Comparison of ENCODE assay signal across 10 mouse cellular contexts in genomic region chr4:121028659-121029392, GRCm38 (mm10). TPM values are rescaled to one million over a fixed set of nuclear protein-coding genes. Genes with fewer than 3 reads are reported as not detected.
DNase-seq lines count a peak whose midpoint lies in the region; ATAC-seq lines count a peak whose summit lies in the region.
"Had no signal": no experiment of that assay in that cellular context is flagged by ENCODE, and none has a peak within 500 bp of the region (broad histone marks: within the 10 kb centered on the region; RNA-seq: fewer than 3 reads in every experiment).

No protein-coding gene starts in this region.

- H3K9me3 ChIP-seq in forebrain, embryonic 11.5 days (ENCODE audit: control insufficient read depth, low read length): no peaks in the 10 kb centered on the region
- no peaks in the 10 kb centered on the region for H3K9me3 ChIP-seq in forebrain, embryonic 15.5 days
- H3K9me3 ChIP-seq: limb, embryonic 12.5 days; stomach, embryonic 15.5 days had no signal

- H3K9ac ChIP-seq in forebrain, embryonic 11.5 days (ENCODE audit: low read length): no peak overlapping the region
- H3K9ac ChIP-seq in forebrain, embryonic 15.5 days (replicated peaks): no peak overlapping the region
- H3K9ac ChIP-seq: limb, embryonic 12.5 days; stomach, embryonic 15.5 days had no signal

- WGBS in forebrain, embryonic 11.5 days: 24% methylated on average over 14 of the region's 14 CpGs
- WGBS in forebrain, embryonic 15.5 days: 26% methylated on average over 14 of the region's 14 CpGs

- no peak overlapping the region for H3K27ac ChIP-seq in forebrain, embryonic 11.5 days (ENCODE audit: low read depth, low read length)
- no peak overlapping the region for H3K27ac ChIP-seq in forebrain, embryonic 15.5 days (replicated peaks)
- H3K27ac ChIP-seq: limb, embryonic 12.5 days; stomach, embryonic 15.5 days had no signal

- H3K4me1 ChIP-seq in forebrain, embryonic 11.5 days (replicated peaks; ENCODE audit: control insufficient read depth, insufficient read depth, low read length): no peaks in the 10 kb centered on the region
- H3K4me1 ChIP-seq in forebrain, embryonic 15.5 days: no peaks in the 10 kb centered on the region
- H3K4me1 ChIP-seq: limb, embryonic 12.5 days; stomach, embryonic 15.5 days had no signal

- H3K36me3 ChIP-seq in forebrain, embryonic 11.5 days (ENCODE audit: control insufficient read depth, insufficient read depth, low read length): no peaks in the 10 kb centered on the region
- no peaks in the 10 kb centered on the region for H3K36me3 ChIP-seq in forebrain, embryonic 15.5 days
- H3K36me3 ChIP-seq: limb, embryonic 12.5 days; stomach, embryonic 15.5 days had no signal

- no peak overlapping the region for H3K4me3 ChIP-seq in forebrain, embryonic 11.5 days (ENCODE audit: low read depth, low read length)
- H3K4me3 ChIP-seq in forebrain, embryonic 15.5 days: no peak overlapping the region
- H3K4me3 ChIP-seq: limb, embryonic 12.5 days; stomach, embryonic 15.5 days had no signal

- peak; percentile 7; the same call in 1 of the 2 replicates for ATAC-seq in forebrain, embryonic 11.5 days (replicated peaks; ENCODE audit: low FRiP score)
- no peak for ATAC-seq in forebrain, embryonic 15.5 days (replicated peaks)

- H3K4me2 ChIP-seq in forebrain, embryonic 11.5 days (ENCODE audit: low read depth, low read length, severe bottlenecking): no peak overlapping the region
- no peak overlapping the region for H3K4me2 ChIP-seq in forebrain, embryonic 15.5 days (replicated peaks)
- H3K4me2 ChIP-seq: limb, embryonic 12.5 days; stomach, embryonic 15.5 days had no signal

- no peaks in the 10 kb centered on the region for H3K27me3 ChIP-seq in forebrain, embryonic 11.5 days (ENCODE audit: control insufficient read depth, insufficient read depth, low read length)
- H3K27me3 ChIP-seq in forebrain, embryonic 15.5 days: no peaks in the 10 kb centered on the region
- H3K27me3 ChIP-seq: limb, embryonic 12.5 days; stomach, embryonic 15.5 days had no signal

- DNase-seq in forebrain, embryonic 11.5 days (ENCODE audit: low spot score): peak; percentile 86
- DNase-seq in right cerebral cortex, adult 2 months (ENCODE audit: low spot score in 2 of 2): peak; percentile 48 to 67
- no peak for DNase-seq in right cerebral cortex, postnatal 36 days (ENCODE audit: low spot score in 2 of 2)
- peak; percentile 58 to 66 for DNase-seq in cerebellum, postnatal 4 days (ENCODE audit: low spot score in 2 of 2)
- DNase-seq in heart, postnatal 4 days: peak; percentile 78
- peak; percentile 62 for DNase-seq in lung, postnatal 14 days
- peak; percentile 64 to 88 for DNase-seq in spleen, postnatal 4 days (ENCODE audit: low spot score in 2 of 2)

RNA-seq across cellular contexts. Expression of gene Col9a2, which starts 10.4 kb away (rescaled TPM):
- 3.4 and 3.5 TPM in 2 replicates for polyA plus RNA-seq in forebrain, embryonic 11.5 days (2014; fragmentation: Nextera tagmentation; extraction: Ambion mirVana)
- polyA plus RNA-seq in forebrain, embryonic 15.5 days (2015; fragmentation: Nextera tagmentation; extraction: Ambion mirVana): 3.2 and 5.9 TPM in 2 replicates
- 1 to 10 TPM; 3.0 TPM for total RNA-seq in heart, postnatal 4 days (2021)

RNA-seq across cellular contexts. Expression of gene Smap2, which starts 11.8 kb away (rescaled TPM):
- polyA plus RNA-seq in forebrain, embryonic 11.5 days (2014; fragmentation: Nextera tagmentation; extraction: Ambion mirVana): 17.1 and 18.9 TPM in 2 replicates
- 37.2 and 40.1 TPM in 2 replicates for polyA plus RNA-seq in forebrain, embryonic 15.5 days (2015; fragmentation: Nextera tagmentation; extraction: Ambion mirVana)
- 10 to 100 TPM; 29.2 to 31.0 TPM for total RNA-seq in heart, postnatal 4 days (2021)

Comparison
In these comparisons a context has a peak if more than half of its experiments do, and no peak if none do; other contexts are left out.
1. DNase-seq: peak in forebrain, embryonic 11.5 days (single experiment), right cerebral cortex, adult 2 months (2 of 2), cerebellum, postnatal 4 days (2 of 2), heart, postnatal 4 days (single experiment), lung, postnatal 14 days (single experiment) and spleen, postnatal 4 days (2 of 2); none in right cerebral cortex, postnatal 36 days (0 of 2).